Mouse (Mus musculus) liver, embryonic 11.5 days (tissue): ENCODE measurements around the gene Spata45. TPM values are rescaled to one million over a fixed set of nuclear protein-coding genes. Genes with fewer than 3 reads are reported as not detected.

Experiments
- ATAC-seq: fragments of 200-750 bp; cut with Nextera tagmentation; replicated peaks from 2 replicates; pipeline ENCODE4 v1.8.0; 2017; ENCODE audit warnings: moderate number of reproducible peaks, mild to moderate bottlenecking, moderate TSS enrichment, moderate library complexity; ENCODE audit not compliant: low FRiP score
- DNase-seq: peaks from one replicate; pipeline ENCODE4 v3.0.0-alpha.2; 2017; ENCODE audit warnings: low spot score
- H3K27ac ChIP-seq: fragments of 300-500 bp; sonication (generic); 2 replicates; pipeline ENCODE4 v1.5.1; 2014; ENCODE audit warnings: mild to moderate bottlenecking, low read depth, low read length, control low read depth
- H3K27me3 ChIP-seq: fragments of 300-500 bp; sonication (generic); replicated peaks from 2 replicates; pipeline ENCODE4 v1.6.1; 2014; ENCODE audit warnings: low read length, mixed read lengths; ENCODE audit not compliant: control insufficient read depth, insufficient read depth
- H3K36me3 ChIP-seq: fragments of 300-500 bp; sonication (generic); 2 replicates; pipeline ENCODE4 v1.6.1; 2014; ENCODE audit warnings: mild to moderate bottlenecking, low read length, moderate library complexity, mixed read lengths; ENCODE audit not compliant: control insufficient read depth, insufficient read depth
- H3K4me1 ChIP-seq: fragments of 300-500 bp; sonication (generic); replicated peaks from 2 replicates; pipeline ENCODE4 v1.6.1; 2014; ENCODE audit warnings: low read length, mixed read lengths; ENCODE audit not compliant: control insufficient read depth, insufficient read depth
- H3K4me2 ChIP-seq: fragments of 300-500 bp; sonication (generic); 2 replicates; pipeline ENCODE4 v1.6.1; 2014; ENCODE audit warnings: mild to moderate bottlenecking, control low read depth, moderate library complexity
- H3K4me3 ChIP-seq: fragments of 300-500 bp; sonication (generic); 2 replicates; pipeline ENCODE4 v1.5.1; 2014; ENCODE audit warnings: low read depth, low read length, control low read depth
- H3K9ac ChIP-seq: fragments of 300-500 bp; sonication (generic); 2 replicates; pipeline ENCODE4 v1.6.1; 2014; ENCODE audit warnings: low read depth, low read length, control low read depth
- H3K9me3 ChIP-seq: fragments of 300-500 bp; sonication (generic); 2 replicates; pipeline ENCODE4 v1.6.1; 2016; ENCODE audit warnings: low read length, inconsistent platforms, mixed read lengths; ENCODE audit not compliant: control insufficient read depth
- WGBS: fragments of 180-500 bp; shearing (Covaris S2); extraction: QIAGEN DNeasy Blood & Tissue Kit; methylation state at CpG from one replicate; pipeline ENCODE4 v1.1.7; 2014; 5-methylcytosine and 5-hydroxymethylcytosine counted together
- polyA plus RNA-seq: library from polyadenylated mRNA; unstranded; fragments of >200 nt; fragmentation: Nextera tagmentation; extraction: Ambion mirVana; gene quantifications from 2 replicates; pipeline ENCODE4 v1.2.1, GENCODE M21; 2014

Spata45 gene
- polyA plus RNA-seq: not detected in 2 replicates

DNA sequence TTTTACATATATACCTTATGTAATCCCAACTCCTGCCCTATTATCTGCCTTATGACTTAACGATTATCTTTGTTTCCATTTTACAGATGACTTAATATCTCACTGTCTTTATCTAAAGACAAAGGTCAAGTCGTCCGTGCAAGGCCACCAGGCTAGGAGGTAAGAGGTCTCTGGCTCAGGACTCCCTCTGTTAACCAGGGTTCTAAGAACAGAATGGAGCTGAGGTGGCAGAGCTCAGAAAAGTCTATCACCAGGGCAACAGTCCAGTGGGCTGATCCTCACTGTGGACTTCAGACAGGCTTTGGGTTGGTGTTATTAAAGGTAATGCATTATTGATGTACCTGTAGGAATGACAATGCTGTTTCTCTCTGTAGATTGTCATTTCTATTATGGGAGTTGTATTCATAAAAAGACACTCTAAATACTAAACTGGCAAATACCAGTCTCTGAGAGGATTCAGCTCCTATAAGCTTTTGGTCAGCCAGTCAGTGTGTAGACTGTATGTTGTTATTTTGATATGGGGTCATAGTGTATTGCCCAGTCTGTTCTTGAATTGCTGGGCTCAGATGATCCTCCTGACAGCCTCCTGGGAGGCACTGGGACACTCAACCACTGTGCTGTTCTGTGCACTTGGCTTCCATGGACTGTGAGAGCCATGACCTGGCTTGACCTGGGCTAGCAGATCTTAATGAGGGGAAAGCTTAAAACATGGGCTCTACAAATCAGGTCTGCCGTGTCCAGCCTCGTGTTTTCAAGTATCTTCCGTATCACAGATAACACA lies at the start of gene Spata45:
Spata45 (plus strand) TSS at position 86 of the 781 bp plus-strand sequence.
- H3K27me3 ChIP-seq: no peaks in the 10 kb centered on the region
- H3K27ac ChIP-seq: no peak within 1 kb of the TSS
- H3K4me1 ChIP-seq: no peaks in the 10 kb centered on the region
- no peak for ATAC-seq
- WGBS: 62% methylated on average over 6 of the region's 6 CpGs
- no peak within 1 kb of the TSS for H3K9ac ChIP-seq
- DNase-seq: no peak
- H3K4me3 ChIP-seq: no peak within 1 kb of the TSS
- H3K4me2 ChIP-seq: no peak within 1 kb of the TSS
- no peaks in the 10 kb centered on the region for H3K36me3 ChIP-seq
- H3K9me3 ChIP-seq: no peaks in the 10 kb centered on the region

DNA sequence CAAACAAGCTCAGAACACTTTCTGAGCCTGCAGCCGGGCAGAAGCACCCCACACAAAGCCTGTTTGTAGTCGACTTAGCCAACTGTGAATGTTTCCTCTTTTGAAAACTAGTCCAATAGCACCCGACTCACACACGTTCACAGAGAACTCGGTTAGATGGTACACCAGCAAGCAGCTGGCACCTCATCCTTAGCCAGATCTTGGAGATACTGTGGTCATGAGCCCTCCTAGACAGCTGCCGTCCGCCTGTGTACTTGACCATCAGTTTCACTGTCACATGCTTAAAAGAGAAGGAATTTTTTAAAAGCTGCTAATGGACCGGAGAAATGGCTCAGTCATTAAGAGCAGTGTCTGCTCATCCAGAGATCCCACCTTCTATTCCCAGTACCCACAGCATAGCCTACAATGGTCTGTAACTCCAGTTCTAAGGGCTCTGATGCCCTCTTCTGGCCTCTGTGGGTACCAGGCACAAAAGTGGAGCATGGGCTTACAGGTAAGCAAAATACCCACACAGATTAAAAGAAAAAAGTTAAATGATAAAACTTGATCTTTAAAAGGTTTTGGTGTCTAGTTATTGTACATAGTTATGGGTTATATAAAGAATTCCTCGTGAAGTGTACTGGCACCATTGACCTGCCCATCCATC lies 46.9 kb upstream of the Spata45 start:
- no peak overlapping the region for H3K4me2 ChIP-seq
- 74% methylated on average over 9 of the region's 9 CpGs for WGBS
- H3K9me3 ChIP-seq: no peaks in the 10 kb centered on the region
- no peaks in the 10 kb centered on the region for H3K27me3 ChIP-seq
- no peak for DNase-seq
- H3K9ac ChIP-seq: no peak overlapping the region
- ATAC-seq: no peak
- no peak overlapping the region for H3K27ac ChIP-seq
- no peaks in the 10 kb centered on the region for H3K36me3 ChIP-seq
- no peaks in the 10 kb centered on the region for H3K4me1 ChIP-seq
- H3K4me3 ChIP-seq: no peak overlapping the region

DNA sequence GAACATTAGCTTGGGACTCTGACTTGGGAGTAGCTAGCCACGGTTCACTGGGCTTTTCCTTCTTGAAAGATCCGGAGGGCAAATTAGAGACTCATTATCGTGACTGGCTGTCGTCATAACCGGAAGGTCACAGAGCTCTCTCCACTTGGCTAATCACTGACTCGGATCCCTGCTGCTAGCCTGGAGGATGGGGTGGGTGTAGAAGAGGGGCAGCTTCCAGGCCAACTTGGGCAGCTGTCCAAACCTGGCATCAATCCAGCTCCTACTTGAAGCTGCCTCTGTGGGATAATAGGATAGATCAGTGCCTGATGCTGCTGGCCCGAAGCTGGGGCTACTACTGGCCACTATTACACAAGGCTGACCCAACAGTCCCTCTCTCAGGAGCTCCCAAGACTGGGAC lies 40.9 kb upstream of the Spata45 start:
- no peaks in the 10 kb centered on the region for H3K4me1 ChIP-seq
- H3K9ac ChIP-seq: no peak overlapping the region
- H3K4me2 ChIP-seq: no peak overlapping the region
- H3K27ac ChIP-seq: no peak overlapping the region
- H3K36me3 ChIP-seq: no peaks in the 10 kb centered on the region
- ATAC-seq: no peak
- 79% methylated on average over 7 of the region's 7 CpGs for WGBS
- peaks cover 3% of the 10 kb centered on the region; the same call in 1 of the 2 replicates for H3K9me3 ChIP-seq
- no peak overlapping the region for H3K4me3 ChIP-seq
- no peaks in the 10 kb centered on the region for H3K27me3 ChIP-seq
- DNase-seq: no peak

DNA sequence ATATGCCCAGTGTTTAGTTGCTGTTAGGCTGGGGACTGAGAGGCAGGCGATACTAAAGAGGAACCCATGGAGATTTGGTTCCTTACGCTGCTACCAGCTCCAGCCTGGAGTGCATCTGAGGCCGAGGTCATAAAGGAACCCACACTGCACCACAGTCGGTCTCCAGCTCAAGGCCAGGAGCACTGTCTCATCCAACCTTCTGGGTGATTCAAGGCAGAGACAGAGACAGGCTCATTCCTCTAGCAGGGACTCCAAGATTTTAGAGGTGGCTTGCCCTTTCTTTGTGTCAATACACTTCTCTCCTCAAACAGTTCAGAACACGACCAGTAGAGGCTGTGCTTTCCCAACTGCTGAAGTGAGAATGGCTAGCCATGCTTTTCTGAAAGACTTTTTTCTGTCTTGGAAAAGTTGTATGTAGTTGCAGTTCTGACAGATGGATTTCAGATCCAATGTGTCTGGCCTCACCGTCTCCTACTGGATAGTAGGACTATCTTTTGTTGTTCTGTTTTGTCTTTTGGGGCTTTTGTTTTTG lies 40.0 kb upstream of the Spata45 start:
- peaks cover 3% of the 10 kb centered on the region; the same call in 1 of the 2 replicates for H3K9me3 ChIP-seq
- H3K27ac ChIP-seq: no peak overlapping the region
- no peaks in the 10 kb centered on the region for H3K27me3 ChIP-seq
- H3K4me1 ChIP-seq: no peaks in the 10 kb centered on the region
- no peak overlapping the region for H3K4me2 ChIP-seq
- ATAC-seq: no peak
- H3K36me3 ChIP-seq: no peaks in the 10 kb centered on the region
- H3K9ac ChIP-seq: no peak overlapping the region
- H3K4me3 ChIP-seq: no peak overlapping the region
- 71% methylated on average over 6 of the region's 6 CpGs for WGBS
- DNase-seq: peak; percentile 15

DNA sequence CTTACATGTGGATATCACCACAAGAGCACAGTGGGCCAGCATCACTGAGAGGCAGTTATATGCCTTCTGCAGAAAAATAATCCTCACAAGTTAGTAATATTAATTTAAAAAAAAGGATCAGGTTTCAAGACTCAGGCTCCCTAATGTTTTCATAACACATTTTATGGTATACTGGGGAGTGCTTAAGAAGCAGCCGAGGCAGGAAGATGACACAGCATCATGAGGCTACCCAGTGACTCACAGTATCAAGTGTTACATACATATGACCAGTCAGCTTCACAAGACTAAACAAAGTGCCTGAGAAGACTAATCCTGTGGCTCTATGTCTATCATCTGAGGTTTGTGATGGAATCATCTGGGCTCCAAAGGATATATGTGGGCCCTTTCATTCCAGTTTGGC lies 38.4 kb upstream of the Spata45 start:
- Histone ChIP-seq H3K27ac (no peak overlapping the region), H3K27me3 (no peaks in the 10 kb centered on the region), H3K4me3 (no peak overlapping the region), H3K9ac (no peak overlapping the region), H3K9me3 (peaks cover 3% of the 10 kb centered on the region; the same call in 1 of the 2 replicates), H3K4me2 (no peak overlapping the region), H3K36me3 (no peaks in the 10 kb centered on the region), H3K4me1 (no peaks in the 10 kb centered on the region)
- no peak for DNase-seq
- 77% methylated on average over 1 of the region's 1 CpGs for WGBS
- ATAC-seq: no peak

DNA sequence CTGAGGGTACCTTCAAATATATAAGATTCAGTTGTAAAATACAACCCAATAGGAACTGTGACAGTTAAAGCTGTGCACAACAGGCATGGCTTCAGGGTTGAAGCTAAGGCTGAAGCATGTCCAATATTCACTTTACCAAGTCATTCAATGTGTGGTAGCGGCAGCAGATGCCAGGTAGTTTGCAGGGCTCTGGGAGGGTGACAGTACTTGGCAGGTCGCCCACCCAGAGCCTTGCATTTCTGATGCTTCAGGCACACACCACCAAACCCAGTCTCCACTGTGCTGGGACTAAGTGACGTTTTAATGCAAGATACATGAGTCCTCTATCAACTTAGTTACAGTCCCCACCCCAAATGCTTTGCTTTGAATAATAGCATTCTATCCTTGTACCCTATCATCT lies 35.8 kb upstream of the Spata45 start:
- 80% methylated on average over 3 of the region's 3 CpGs for WGBS
- no peak for ATAC-seq

DNA sequence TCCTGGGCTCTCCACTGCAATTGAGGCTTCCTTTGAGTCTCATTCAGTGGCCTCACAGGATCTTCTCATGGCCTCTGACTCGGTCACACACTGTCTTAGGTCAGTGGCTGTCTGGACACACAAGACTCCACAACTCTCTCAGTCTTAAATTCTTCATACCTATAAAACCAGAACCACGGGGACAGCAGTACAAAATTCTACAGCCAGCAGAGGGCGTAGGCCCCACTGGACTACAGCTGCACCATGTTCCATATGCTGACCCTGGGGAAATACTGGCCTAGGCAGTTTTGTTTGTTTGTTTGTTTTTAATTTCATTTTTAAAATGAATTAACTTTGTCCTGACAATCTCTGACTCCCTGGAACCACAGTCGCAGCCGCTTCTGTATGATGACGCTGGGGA lies 34.2 kb upstream of the Spata45 start:
- H3K9ac ChIP-seq: no peak overlapping the region
- H3K36me3 ChIP-seq: peaks cover 3% of the 10 kb centered on the region; the same call in 1 of the 2 replicates
- H3K4me2 ChIP-seq: no peak overlapping the region
- no peaks in the 10 kb centered on the region for H3K27me3 ChIP-seq
- no peaks in the 10 kb centered on the region for H3K4me1 ChIP-seq
- H3K9me3 ChIP-seq: peaks cover 3% of the 10 kb centered on the region; the same call in 1 of the 2 replicates
- no peak overlapping the region for H3K27ac ChIP-seq
- no peak for DNase-seq
- no peak overlapping the region for H3K4me3 ChIP-seq
- no peak for ATAC-seq
- 60% methylated on average over 6 of the region's 6 CpGs for WGBS

More for the DNA sequence above, 35.8 kb upstream of the Spata45 start:
- H3K4me3 ChIP-seq: no peak overlapping the region
- H3K27me3 ChIP-seq: no peaks in the 10 kb centered on the region
- no peak for DNase-seq
- H3K9me3 ChIP-seq: peaks cover 3% of the 10 kb centered on the region; the same call in 1 of the 2 replicates
- no peaks in the 10 kb centered on the region for H3K36me3 ChIP-seq
- H3K4me2 ChIP-seq: no peak overlapping the region
- H3K4me1 ChIP-seq: no peaks in the 10 kb centered on the region
- H3K27ac ChIP-seq: no peak overlapping the region
- H3K9ac ChIP-seq: no peak overlapping the region

DNA sequence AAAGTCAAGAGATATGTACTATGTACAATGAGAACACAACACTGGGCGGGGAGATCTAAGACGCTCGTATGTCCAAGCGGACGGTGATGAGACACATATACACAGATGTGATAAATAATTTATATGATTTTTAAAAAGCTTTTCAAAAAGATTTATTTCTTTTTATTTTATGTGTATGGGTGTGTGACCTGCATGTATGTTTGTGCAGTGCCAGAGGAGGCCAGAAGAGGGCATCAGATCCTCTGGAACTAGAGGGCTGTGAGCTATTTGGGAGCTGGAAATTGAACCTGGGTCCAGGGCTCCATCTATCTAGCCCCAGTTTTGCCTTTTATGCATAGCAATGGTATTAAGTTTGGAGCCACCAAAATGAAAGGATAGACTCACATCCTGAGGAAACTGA lies 27.7 kb upstream of the Spata45 start:
- Histone ChIP-seq H3K27ac (no peak overlapping the region), H3K9me3 (no peaks in the 10 kb centered on the region), H3K4me1 (no peaks in the 10 kb centered on the region), H3K4me2 (no peak overlapping the region), H3K27me3 (no peaks in the 10 kb centered on the region), H3K4me3 (no peak overlapping the region), H3K36me3 (peaks cover 27% of the 10 kb centered on the region; the same call in 1 of the 2 replicates), H3K9ac (no peak overlapping the region)
- 98% methylated on average over 5 of the region's 5 CpGs for WGBS
- ATAC-seq: no peak
- DNase-seq: no peak
